Mouse (Mus musculus) embryonic fibroblast, embryonic 13.5 days (primary cell): ENCODE data around the gene Pla2g1b.
A peak's percentile ranks its signal among the peaks of the same experiment; 100 is the strongest.

Experiments
- CTCF ChIP-seq: IDR thresholded peaks from 2 replicates; pipeline ENCODE4 v1.5.1; 2011; ENCODE audit warnings: mild to moderate bottlenecking, control low read depth, low read length, moderate library complexity, borderline replicate concordance; ENCODE audit not compliant: insufficient read depth
- POLR2A ChIP-seq: IDR thresholded peaks from 2 replicates; pipeline ENCODE4 v1.6.1; 2011; ENCODE audit warnings: low read depth, mild to moderate bottlenecking, control low read depth, low read length, moderate library complexity

GRCm38 (mm10) chr5:115490638-115491000, 24.6 kb downstream of the Pla2g1b start:
- TF ChIP-seq CTCF (no peak), POLR2A (peak; percentile 63; the same call in 1 of the 2 replicates)
